Mouse (Mus musculus): ENCODE measurements around the gene Slc20a1.

Slc20a1 gene

DNA sequence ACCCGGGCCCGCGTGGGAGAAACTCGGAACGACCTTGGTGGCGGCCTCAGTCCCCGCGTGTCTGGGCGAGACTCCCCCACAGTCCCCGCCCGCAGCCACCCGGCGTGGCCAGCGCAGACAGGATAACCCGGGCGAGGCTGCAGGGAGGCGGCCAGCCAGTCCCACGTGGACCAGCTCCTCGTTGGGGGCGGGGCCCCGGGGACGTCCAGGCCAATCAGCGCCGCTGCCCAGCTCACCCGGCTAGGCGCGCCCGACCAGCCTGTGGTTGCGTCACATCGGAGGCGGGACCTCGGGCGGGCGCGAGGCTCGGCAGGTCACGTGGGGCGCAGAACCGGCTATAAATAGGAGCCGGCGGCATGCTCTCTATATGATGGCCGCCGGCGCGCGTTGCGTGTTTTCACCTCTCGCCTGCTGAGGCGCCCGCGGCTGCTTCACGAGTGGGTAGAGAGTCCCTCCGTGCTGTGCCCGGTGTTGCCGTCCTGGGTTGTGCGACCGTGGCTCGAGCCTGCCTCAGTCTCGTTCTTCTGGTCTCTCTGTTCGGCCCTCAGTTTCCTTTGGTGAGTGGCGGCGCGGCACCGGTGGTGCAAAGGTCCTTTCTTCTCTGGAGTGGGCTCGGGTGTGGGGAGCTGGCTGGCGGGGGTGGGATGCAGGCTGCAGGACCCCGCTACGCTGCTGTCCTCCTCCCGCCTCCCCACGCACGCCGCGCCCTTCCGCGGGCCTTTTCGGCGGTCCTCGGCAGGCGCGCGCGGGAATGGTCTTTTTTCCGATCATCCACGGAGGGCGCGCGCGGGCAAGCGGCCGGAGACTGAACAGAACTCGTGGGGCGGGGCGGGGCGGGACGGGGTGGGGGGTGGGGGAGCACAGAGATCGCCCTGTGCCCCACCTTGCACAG, at the start of gene Slc20a1:
Slc20a1 (plus strand) TSS at position 329 of the 892 bp plus-strand sequence.
- DNase-seq (ENCODE audit: extremely low read depth, insufficient read length, low spot score) = peak; percentile 98

DNA sequence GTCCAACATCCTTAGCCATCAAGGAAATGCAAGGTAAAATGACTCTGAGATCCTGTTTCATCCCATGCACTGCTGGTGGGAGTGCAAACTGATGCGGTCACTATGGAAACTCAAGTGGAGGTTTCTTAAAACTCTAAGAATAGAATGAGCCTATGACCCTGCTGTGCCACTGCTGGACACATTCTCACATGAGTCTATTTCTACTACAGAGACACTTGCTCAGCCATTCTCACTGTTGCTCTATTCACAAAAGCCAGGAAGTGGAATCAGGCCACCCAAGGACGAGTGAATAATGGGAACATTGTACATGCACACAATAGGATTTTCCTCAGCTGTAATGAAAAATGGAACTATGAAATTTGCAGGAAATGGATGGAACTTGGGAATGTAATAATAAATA, 49.7 kb upstream of the Slc20a1 start:
- DNase-seq (ENCODE audit: extremely low read depth, insufficient read length, low spot score) = no peak

DNA sequence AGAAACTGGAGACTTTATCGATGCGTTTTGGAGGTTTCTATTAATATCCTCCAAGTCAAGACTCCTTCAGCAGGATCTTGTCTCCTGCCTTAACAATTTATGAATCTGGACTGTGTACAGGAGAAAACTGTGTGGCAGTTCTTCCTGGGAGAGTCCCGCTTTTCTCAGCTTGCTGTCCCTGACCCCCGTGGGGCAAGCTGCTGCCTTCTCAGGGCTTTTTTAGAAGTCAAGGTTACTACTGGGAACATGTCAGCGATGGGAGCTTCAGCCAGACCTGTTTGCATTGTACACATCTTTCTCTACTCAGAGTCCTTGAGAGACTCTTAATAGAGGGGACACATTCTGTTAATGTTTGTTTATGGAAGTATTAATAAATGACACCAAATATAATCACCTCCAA, 48.2 kb upstream of the Slc20a1 start:
- no peak for DNase-seq (ENCODE audit: extremely low read depth, insufficient read length, low spot score)

DNA sequence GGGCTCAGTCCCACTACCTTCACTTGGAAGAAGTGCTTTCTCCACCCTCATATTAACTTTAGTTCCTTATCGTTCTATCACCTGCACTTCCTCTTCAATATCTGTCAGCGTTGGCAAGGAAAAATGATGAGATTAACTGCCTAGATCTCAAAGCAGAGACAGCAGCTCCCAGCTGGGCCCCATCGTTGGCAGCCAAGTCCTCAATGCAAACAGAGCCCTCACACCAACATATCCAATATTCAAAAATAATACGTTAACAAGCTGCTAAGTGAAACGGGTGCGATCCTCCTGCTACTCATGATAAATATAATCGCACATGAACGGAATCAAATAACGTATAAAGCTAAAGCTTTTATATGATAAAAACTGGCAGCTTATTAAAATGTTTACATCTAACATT, 47.5 kb upstream of the Slc20a1 start:
- DNase-seq (ENCODE audit: extremely low read depth, insufficient read length, low spot score) = no peak

DNA sequence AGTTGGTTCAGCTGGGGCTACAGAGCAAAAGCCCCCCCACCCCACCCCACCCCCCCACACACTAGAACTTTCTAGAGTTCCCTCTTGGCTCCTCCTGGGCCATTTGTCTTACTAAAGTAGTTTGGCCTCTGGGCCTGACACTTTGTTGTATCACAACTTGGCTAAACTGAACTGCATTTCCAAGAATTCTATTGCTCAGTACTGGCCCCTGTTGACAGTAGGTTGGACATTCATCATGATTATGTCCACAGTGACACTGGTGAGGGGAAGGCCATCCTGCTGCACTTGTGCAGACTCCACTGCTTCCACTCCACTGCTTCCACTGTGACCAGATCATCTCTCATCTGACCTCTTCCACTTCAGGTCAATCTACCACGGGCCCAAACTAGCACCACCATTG, 45.8 kb upstream of the Slc20a1 start:
- no peak for DNase-seq (ENCODE audit: extremely low read depth, insufficient read length, low spot score)

DNA sequence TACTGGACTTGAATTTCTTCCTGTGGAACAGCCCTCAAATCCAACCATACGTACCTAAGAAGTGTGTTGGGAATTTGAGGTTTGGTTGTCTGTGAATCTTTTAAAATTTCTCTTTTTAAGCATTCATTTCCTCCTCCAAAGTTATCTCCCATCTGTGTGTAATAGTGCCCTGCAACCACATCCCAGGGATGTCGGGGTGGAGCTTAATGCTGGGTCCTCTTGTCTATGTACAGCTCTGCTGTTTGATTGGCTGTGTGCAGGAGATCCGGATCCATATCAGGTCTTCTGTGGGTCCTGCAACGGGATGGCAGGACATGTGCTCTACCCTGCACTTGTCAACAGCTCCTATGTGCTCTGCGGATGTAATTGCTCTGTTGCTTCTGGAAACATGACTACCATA, 33.7 kb upstream of the Slc20a1 start:
- DNase-seq (ENCODE audit: extremely low read depth, insufficient read length, low spot score) = no peak

DNA sequence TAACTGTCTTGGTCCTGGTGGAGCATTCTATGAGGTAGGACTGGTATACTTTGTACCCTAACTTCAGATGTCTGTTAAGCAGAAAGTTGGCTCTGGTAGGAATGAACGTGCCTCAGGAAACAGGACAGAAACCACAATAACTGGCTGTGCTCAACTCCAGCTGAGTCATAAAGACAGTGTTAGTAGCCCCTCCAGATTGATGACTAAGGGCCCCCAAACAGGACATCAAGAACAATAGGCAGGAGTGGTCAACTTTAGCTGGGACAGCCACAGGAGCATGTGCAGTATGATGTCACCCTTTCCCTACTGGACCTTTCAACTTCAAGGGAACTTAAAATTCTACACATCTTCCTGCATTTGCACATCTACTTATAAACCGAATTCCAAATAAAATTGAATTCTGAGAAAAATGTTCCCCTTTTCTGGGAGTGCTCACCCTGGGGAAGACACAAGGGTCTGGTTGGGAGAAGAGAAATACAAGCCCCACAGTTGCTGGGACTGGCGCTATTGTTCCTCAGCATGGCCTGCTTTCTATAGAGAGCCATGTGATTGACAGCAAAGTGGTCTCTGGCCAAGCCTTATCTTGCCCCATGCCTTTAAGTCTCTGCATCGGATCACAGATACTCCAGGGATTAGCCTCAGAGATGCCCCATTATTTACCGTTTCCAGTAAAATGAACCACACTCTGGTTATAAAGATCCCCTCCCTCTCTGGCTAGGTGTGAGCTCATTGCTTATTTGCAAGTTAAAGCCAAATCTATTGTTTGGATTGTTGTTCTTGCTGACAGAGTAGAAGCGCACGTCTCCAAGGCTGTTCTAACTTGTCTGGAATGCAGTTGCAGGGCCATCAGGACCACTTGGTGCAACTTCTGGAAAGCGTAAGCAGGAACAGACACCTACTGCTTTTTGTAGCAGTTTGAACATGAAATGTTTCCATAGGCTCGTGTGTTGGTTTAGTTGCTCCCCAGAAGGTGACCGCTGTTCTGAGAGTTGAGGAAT, 31.8 kb upstream of the Slc20a1 start:
- no peak for DNase-seq (ENCODE audit: extremely low read depth, insufficient read length, low spot score)

DNA sequence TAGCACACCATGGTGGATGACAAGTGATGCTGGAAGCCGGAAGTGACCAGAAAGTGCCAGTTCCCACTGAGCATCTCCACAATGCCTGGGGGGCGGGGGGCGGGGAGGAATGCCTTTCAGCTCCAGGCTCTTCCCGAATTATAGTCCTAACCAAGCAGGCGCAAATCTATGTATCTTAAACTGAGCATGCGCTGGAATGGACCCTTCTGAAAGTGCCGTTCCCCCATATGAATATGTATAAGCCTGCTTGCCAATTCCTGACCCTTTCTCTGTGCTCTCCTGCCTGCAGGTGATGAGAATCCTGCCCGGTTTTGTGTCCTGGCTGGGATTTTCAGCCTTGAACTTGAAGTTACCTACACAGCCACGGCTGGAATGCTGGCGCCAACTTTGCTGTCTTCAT, 25.2 kb upstream of the Slc20a1 start:
- DNase-seq (ENCODE audit: extremely low read depth, insufficient read length, low spot score) = no peak

DNA sequence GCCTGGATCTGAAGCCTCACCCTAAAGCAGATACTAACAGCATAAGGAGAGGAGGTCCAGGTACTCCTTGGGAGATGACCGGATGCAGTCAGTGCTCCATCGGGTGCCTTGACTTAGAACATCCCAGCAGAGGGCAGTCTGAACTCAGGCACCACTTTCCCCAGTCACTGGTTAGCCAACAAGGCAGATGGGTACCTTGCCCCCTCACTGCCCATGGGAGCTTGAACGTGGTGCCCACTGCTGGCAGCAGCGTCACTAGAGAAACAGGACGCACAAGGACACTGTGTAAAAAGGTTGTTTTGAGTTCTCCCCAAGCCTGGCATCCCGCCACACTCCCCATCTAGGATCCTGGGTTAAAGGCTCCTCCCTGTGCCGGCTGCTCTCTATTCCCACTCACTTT, 24.1 kb upstream of the Slc20a1 start:
- peak; percentile 42 for DNase-seq (ENCODE audit: extremely low read depth, insufficient read length, low spot score)

DNA sequence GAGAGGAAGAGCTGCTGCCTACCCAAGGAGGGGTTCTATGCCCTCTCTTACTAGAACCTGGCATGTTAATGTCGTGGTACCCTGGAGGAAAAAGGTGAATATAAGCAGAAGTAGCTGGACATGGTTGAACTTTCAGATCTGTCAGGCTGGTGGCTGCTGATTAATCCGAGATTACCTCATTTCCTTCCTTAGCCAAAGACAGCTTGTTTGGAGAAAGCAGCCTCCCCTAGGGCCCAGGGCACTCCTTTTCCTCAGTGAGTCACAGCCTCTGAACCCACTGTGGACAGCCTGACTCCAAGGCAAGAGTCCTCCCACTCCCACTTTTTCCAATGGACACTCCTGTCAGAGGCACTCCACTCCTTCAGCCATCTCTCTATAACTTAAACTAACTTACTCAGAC, 22.9 kb upstream of the Slc20a1 start:
- peak; percentile 50 for DNase-seq (ENCODE audit: extremely low read depth, insufficient read length, low spot score)

DNA sequence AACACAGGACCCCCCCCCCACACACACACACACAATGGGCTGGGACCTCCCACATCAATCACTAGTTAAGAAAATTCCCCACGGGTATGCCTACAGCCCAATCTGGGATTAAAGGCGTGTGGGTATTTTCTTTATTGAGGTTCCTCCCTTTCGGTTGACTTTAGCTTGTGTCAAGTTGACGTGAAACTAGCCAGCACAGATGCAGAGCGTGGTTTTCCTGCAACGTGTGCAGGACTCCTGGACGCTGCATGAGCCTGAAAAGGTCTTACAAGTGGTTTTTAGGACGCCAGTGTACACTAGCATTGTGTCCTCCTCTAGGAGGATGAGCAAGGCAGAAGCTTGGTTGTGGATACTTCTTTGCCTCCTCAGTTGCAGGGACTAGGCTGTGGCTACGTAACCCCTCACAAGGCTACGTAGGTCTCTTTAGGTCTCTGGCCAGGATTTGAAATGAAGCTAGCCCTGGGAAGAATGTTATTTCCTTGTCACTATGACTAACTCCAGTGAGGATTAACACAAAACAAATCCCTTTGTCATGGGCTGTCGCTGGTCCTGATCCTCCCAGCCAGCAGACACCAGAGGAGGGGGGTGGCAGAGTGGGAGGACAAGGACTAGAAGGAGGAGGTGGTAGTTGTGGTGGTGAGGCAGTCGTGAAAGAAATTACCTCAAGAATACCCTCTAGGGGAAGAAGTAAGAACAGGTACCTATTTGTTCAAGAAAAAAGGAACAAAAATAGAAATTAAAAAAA, 21.7 kb upstream of the Slc20a1 start:
- DNase-seq (ENCODE audit: extremely low read depth, insufficient read length, low spot score) = no peak

DNA sequence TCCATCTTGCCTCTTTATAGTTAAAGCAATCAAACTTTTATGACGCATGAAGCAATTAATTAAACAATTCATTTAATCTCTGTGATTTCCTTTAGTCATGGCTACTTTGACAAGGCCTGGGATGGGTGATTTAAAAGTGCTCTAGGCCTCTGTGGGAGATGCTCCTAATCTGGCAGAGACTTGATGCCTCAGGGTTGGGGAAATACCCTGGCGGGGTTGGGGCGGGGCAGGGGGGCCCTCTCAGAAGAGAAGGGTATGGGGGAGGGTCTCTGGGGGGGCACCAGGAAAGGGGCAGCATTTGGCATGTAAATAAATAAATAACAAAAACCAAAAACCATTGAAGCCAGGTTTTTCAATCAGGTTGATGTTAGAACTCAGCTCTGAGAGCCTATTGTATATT, 20.9 kb upstream of the Slc20a1 start:
- DNase-seq (ENCODE audit: extremely low read depth, insufficient read length, low spot score) = no peak

DNA sequence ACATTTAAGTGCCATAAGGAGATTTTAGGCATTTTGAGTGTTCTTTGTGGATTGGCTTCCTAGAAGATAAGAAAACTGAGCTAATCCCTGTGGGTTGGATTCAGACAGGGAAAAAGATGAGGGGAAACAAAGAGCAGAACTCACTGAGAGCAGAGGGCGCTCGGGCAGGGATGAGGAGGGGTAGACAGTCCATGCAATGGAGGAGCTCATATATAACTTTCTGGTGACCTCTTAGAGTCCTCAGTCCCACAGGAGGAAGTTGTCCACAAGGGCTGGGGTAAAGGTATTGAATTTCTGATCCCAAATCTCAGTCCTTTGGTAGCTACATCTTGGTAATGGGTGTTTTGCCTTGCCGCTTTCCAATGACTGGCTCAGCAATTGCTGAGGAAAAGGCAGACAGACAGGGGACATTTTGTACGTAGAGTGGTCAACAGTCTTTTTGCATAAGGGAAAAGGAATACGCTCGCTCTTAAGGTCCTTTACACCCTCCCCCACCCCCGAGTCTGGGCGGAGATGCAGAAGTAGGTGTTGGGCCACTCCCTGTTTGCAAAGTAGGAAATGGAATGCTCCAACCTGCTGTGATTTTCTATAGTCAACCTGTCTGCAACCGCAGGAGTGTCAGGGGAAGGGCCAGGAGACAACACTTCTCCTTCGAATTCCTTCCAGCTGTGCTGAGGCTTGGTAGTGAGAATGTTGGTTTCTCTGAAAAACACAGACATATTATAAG, 20.2 kb upstream of the Slc20a1 start:
- DNase-seq (ENCODE audit: extremely low read depth, insufficient read length, low spot score) = no peak

DNA sequence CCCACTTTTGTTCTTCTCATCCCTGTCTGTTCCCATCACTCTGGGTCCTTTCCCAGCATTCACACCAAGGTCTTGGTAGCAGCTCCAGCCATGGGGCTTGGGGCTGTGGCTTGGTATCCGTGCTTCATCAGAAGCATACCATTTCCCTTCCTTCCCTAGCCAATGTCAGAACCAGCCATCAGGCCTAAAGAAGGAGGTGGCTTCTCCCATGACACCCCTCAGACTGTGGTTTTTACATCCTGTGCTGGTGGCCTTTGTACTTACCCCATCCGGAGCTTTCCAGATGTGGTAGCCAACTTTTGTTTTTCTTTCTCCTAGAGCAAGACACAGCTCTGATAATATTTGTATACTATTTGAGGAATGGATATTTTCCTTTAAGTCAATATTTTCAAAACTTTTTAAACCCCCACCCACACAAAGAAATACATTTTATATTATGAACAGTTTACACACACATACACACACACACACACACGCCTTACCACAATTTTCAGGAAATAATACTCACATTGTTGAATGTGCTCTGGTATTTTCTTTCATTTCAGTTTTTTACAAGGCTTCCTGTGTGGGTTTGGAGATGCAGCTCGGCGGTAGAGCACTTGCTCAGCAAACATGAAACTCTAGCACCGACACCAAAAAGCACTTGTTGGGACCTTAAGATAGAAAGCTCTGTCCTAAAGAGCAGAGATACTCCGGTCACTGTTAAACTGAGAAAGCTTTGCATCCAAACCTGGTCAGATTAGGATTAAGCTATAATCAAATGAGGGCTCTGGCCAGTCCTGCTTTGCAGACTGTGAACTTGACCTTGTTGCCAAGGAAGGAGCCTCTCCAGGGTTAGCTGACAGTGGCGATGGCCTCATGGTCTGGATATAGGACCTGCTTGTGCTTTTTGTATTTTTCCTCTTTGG, 18.4 kb upstream of the Slc20a1 start:
- DNase-seq (ENCODE audit: extremely low read depth, insufficient read length, low spot score) = no peak

DNA sequence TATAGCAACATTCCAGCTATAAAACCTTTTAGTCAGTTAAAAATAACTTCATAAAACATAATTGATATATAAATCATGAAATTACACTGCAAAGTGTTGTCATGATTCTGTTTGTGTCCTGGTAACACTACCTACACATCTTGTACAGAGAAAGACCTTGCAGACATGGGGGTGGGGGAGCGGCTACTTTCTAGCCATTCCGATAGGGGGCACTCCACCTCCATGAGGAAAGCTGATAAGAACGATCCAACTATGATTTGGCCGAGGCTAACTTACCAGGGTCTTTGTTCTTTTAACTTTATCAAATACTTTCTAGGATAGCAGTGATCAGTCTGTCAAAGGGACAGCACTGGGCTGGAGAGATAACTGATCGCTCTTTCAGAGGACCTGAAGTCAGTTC, 17.1 kb upstream of the Slc20a1 start:
- DNase-seq (ENCODE audit: extremely low read depth, insufficient read length, low spot score) = no peak

DNA sequence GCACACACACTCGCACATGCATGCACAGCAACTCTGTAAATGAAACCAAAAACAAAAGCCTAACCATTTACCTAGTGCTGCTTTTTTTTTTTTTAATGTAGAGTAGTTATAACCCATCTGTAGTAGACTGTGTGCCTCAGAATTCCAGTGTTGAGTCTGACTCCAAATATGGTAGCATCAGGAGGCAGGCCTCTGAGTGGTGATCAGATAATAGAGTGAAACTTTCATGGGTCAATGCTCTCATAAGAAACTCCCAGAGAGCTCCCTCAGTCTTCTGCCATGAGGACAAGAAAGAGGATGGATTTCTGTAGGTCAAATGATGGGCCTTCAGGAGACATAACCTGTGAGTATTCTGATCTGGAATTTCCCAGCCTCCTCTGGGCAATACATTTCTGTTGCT, 16.2 kb upstream of the Slc20a1 start:
- DNase-seq (ENCODE audit: extremely low read depth, insufficient read length, low spot score) = no peak

DNA sequence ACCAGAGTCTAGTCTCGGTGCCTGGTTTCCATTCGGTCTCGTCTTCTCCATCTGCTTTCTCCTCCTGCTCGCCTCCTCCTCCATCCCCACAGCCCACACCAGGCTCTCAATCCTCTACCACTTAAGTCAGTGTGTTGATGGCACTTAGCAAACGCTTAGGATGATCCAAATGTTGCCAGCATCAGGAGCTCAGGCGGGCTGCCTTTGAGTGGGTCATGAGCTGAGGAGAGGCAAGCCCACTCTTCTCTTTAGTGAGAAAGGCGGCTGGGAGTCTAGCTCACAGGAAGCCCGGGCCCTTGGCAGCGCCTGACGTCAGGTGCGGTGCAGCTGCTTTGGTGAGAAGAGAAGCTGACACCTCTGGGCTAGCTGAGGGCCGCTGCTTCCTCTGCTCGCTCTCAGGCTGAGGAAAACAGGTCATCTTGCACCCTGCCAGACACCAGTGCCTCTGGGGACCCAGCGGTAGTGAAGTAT, 15.0 kb upstream of the Slc20a1 start:
- DNase-seq (ENCODE audit: extremely low read depth, insufficient read length, low spot score) = peak; percentile 29

DNA sequence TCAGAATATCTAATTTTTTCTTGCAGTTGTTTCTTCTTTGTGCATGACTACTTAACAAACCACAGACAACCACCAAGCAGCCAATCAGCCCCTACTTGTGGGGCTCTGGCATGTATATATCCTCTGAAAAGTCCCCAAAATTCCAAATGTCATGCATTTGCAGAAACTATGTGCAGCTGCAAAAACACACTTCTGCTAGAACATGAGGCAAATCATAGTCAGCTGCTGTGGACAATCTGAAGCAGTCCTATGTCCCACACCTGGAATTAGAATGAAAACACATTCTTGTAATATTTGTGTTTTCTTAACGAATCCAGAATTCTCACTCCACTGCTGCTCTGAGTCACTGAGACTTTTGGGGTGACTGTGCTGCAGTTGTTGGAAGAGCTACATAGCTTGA, 13.7 kb upstream of the Slc20a1 start:
- no peak for DNase-seq (ENCODE audit: extremely low read depth, insufficient read length, low spot score)
